Mouse (Mus musculus) heart, embryonic 14.5 days (tissue): ENCODE data around the gene Krtap12-1. TPM values are rescaled to one million over a fixed set of nuclear protein-coding genes. Genes with fewer than 3 reads are reported as not detected.
"Not testable (repeated sequence)": the region's sequence is repeated elsewhere in the genome, so short reads cannot be mapped to it uniquely, and the experiment has no call there.

Experiments
- ATAC-seq: fragments of 200-750 bp; cut with Nextera tagmentation; 2 replicates; pipeline ENCODE4 v1.8.0; 2017; ENCODE audit warnings: low read depth, moderate TSS enrichment; ENCODE audit not compliant: insufficient number of reproducible peaks, insufficient read depth, low FRiP score
- H3K27ac ChIP-seq, 2 experiments: fragments of 200-500 bp in 1 of 2; fragments of 300-500 bp in 1 of 2; sonication (generic) in 1 of 2; replicated peaks in 1 of 2; 2 replicates each; pipeline ENCODE4 v1.5.1; 2012 to 2014; ENCODE audit warnings: low read depth in 2 of 2, low read length in 2 of 2, control low read depth in 1 of 2, mild to moderate bottlenecking in 1 of 2, mixed read lengths in 1 of 2; ENCODE audit not compliant: control insufficient read depth in 1 of 2, insufficient read depth in 1 of 2
- H3K27me3 ChIP-seq: fragments of 300-500 bp; sonication (generic); 2 replicates; pipeline ENCODE4 v1.6.1; 2014; ENCODE audit warnings: mild to moderate bottlenecking, low read length, control low read depth; ENCODE audit not compliant: control insufficient read depth, insufficient read depth
- H3K36me3 ChIP-seq: fragments of 300-500 bp; sonication (generic); 2 replicates; pipeline ENCODE4 v1.6.1; 2014; ENCODE audit warnings: mild to moderate bottlenecking, control low read depth, low read length, mixed read lengths; ENCODE audit not compliant: control insufficient read depth, insufficient read depth
- H3K4me1 ChIP-seq, 2 experiments: fragments of 200-500 bp in 1 of 2; fragments of 300-500 bp in 1 of 2; sonication (generic) in 1 of 2; 2 replicates each; pipeline ENCODE4 v1.6.1; 2012 to 2014; ENCODE audit warnings: low read length in 2 of 2, control low read depth in 1 of 2, mixed read lengths in 1 of 2; ENCODE audit not compliant: control insufficient read depth in 2 of 2, insufficient read depth in 2 of 2
- H3K4me2 ChIP-seq: fragments of 300-500 bp; sonication (generic); 2 replicates; pipeline ENCODE4 v1.6.1; 2014; ENCODE audit warnings: mild to moderate bottlenecking, low read length
- H3K4me3 ChIP-seq, 2 experiments: fragments of 200-500 bp in 1 of 2; fragments of 300-500 bp in 1 of 2; sonication (generic) in 1 of 2; 2 replicates each; pipeline ENCODE4 v1.5.1; 2012 to 2014; ENCODE audit warnings: low read length in 2 of 2, mild to moderate bottlenecking in 2 of 2, control low read depth in 1 of 2, low read depth in 1 of 2, moderate library complexity in 1 of 2; ENCODE audit not compliant: control insufficient read depth in 1 of 2, insufficient read depth in 1 of 2
- H3K9ac ChIP-seq: fragments of 300-500 bp; sonication (generic); 2 replicates; pipeline ENCODE4 v1.6.1; 2014; ENCODE audit warnings: mild to moderate bottlenecking, low read length
- H3K9me3 ChIP-seq: fragments of 300-500 bp; sonication (generic); 2 replicates; pipeline ENCODE4 v1.6.1; 2016; ENCODE audit warnings: low read length, control low read depth; ENCODE audit not compliant: control insufficient read depth
- WGBS: fragments of 180-500 bp; shearing (Covaris S2); extraction: QIAGEN DNeasy Blood & Tissue Kit; methylation state at CpG from one replicate; pipeline ENCODE4 v1.1.7; 2014; 5-methylcytosine and 5-hydroxymethylcytosine counted together
- polyA plus RNA-seq: library from polyadenylated mRNA; unstranded; fragments of >200 nt; fragmentation: Nextera tagmentation; extraction: Ambion mirVana; gene quantifications from 2 replicates; pipeline ENCODE4 v1.2.1, GENCODE M21; 2014

The Krtap12-1 gene
- polyA plus RNA-seq = not detected in 2 replicates

DNA sequence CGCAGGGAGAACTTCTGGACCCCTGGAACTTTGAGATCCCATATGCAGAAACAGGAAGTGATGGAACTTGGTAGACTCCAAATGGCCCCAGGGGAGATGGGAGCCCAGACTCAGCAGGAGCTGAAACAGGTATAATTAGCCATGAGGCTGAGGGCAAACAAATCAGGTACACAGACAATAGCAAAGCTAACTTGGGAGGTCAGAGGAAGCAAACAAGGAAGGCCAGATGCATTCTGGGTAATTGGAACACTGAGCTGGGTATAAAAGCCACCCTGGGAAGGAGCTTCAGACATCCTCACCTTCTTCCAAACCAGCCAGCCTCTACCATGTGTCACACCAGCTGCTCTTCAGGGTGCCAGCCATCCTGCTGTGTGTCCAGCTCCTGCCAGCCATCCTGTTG lies at the start of gene Krtap12-1:
Krtap12-1 (plus strand) TSS at position 301 of the 400 bp plus-strand sequence.
- H3K27me3 ChIP-seq, H3K36me3 ChIP-seq, H3K4me3 ChIP-seq, H3K9ac ChIP-seq, H3K4me2 ChIP-seq, ATAC-seq, H3K4me1 ChIP-seq, H3K27ac ChIP-seq, H3K9me3 ChIP-seq: not testable (repeated sequence)
- 80% methylated on average over 1 of the region's 1 CpGs for WGBS

DNA sequence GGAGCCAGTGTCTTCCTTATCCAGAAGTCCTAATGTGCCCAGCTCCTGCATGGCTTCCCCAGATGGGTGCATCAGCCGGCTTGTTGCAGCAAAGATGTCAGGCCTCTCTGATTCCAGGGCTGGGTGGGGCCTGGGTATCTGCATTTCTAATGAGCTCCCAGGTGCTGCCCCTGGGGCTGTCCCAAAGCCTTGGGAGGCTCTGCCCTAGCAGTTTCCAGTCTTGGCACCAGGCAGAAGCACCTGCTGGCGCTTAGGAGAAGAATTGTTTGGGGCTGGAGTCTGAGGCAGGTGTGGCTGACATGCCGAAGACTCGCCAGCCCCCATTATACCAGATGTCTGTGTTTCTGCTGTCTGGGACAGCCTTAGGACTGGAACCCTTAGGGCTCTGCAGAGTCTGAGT lies 49.7 kb upstream of the Krtap12-1 start:
- Histone ChIP-seq H3K27ac (no peak overlapping the region), H3K4me1 (no peaks in the 10 kb centered on the region), H3K27me3 (peaks cover 3% of the 10 kb centered on the region), H3K4me2 (no peak overlapping the region), H3K9me3 (no peaks in the 10 kb centered on the region), H3K9ac (no peak overlapping the region), H3K4me3 (no peak overlapping the region), H3K36me3 (no peaks in the 10 kb centered on the region)
- 78% methylated on average over 4 of the region's 4 CpGs for WGBS
- ATAC-seq = no peak

DNA sequence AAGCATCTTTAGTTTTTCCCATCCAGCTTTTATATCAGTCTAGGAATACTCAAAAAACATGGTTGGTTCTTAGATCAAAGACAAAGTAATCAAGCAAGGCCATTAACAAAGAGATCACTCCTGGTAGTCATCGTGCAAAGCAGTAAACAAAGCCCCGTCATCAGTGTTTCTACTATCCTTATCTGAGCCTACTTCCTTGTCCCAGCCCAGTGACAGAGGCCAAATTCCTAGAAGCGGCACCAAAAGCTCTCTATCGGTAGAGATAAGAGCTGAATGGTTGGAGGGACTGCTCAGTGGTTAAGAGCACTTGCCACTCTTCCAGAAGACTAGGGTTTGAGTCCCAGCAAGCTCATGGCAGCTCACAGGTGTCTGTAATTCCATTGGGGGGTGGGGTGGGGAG lies 48.9 kb upstream of the Krtap12-1 start:
- WGBS = 9% methylated on average over 4 of the region's 4 CpGs
- Histone ChIP-seq H3K36me3 (no peaks in the 10 kb centered on the region), H3K4me3 (no peak overlapping the region), H3K9me3 (no peaks in the 10 kb centered on the region), H3K4me2 (no peak overlapping the region), H3K9ac (no peak overlapping the region), H3K4me1 (no peaks in the 10 kb centered on the region), H3K27ac (no peak overlapping the region), H3K27me3 (peaks cover 11% of the 10 kb centered on the region)
- ATAC-seq = no peak

GRCm38 (mm10) chr10:77673765-77674164 lies 46.6 kb upstream of the Krtap12-1 start:
- Histone ChIP-seq H3K4me1 (peaks cover 0 to 5% of the 10 kb centered on the region in 2 experiments; a peak in 2 of 4 replicates), H3K4me3 (no peak overlapping the region), H3K27ac (no peak overlapping the region), H3K9ac (no peak overlapping the region), H3K36me3 (no peaks in the 10 kb centered on the region), H3K4me2 (no peak overlapping the region), H3K9me3 (no peaks in the 10 kb centered on the region), H3K27me3 (peaks cover 33% of the 10 kb centered on the region)
- no peak for ATAC-seq
- 51% methylated on average over 13 of the region's 13 CpGs for WGBS

- H3K4me3 ChIP-seq = peak overlapping the region; percentile 24 to 28; a peak in 3 of 4 replicates
- H3K27me3 ChIP-seq = peaks cover 49% of the 10 kb centered on the region
- peak overlapping the region; percentile 61 for H3K4me2 ChIP-seq
- WGBS = under 1% methylated on average over 35 of the region's 35 CpGs
- peak overlapping the region; percentile 34; the same call in 1 of the 2 replicates for H3K9ac ChIP-seq
- H3K27ac ChIP-seq = no peak overlapping the region
- no peaks in the 10 kb centered on the region for H3K9me3 ChIP-seq
- no peak for ATAC-seq
- H3K36me3 ChIP-seq = no peaks in the 10 kb centered on the region
- H3K4me1 ChIP-seq = peaks cover 0 to 5% of the 10 kb centered on the region in 2 experiments; a peak in 2 of 4 replicates
These were observed 42.8 kb upstream of the Krtap12-1 start for GRCm38 (mm10) chr10:77677562-77677961.

DNA sequence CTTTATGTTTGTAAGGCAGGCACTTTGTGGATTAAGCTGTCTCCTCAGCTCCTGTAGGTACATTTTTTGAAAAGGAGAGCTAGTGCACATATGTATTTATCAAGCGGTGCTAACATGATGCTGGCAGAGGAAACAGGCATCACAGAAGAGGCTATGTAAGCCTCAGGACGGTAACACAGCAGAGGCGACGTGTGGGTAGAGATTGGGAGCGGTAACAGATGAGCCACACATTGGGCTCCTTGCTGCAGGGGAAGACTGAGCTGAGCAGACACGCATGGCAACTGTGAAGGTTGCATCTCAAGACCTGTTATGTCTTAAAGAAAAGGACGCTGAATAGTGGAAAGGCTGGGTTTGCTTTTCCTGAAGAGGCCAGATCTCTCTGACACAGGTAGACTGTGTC lies 37.4 kb upstream of the Krtap12-1 start:
- no peak for ATAC-seq
- H3K9me3 ChIP-seq = no peaks in the 10 kb centered on the region
- no peak overlapping the region for H3K4me2 ChIP-seq
- no peak overlapping the region for H3K4me3 ChIP-seq
- no peak overlapping the region for H3K9ac ChIP-seq
- H3K4me1 ChIP-seq = peaks cover 4 to 8% of the 10 kb centered on the region in 2 experiments; a peak in 2 of 4 replicates
- H3K27ac ChIP-seq = no peak overlapping the region
- WGBS = 57% methylated on average over 7 of the region's 7 CpGs
- no peaks in the 10 kb centered on the region for H3K36me3 ChIP-seq
- H3K27me3 ChIP-seq = peaks cover 71% of the 10 kb centered on the region

DNA sequence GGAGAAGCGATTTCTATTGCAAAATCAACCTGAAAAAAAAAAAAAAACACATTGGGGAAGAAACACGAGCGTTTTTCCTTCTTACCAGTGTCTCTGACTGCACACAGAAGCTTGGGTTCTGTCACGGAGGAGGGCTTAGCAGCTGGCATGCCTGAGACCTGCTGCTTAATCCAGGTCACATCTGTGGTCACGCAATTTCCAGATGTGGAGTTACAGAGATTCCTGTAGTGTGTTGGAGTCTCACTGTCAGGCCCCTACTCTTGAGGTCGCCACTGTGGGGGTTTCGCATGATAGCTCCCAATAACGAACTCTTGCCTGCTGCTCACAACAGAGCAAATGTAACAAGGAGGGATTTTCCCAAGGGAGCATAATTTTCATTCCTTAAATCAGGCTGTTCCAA lies 36.2 kb upstream of the Krtap12-1 start:
- no peak for ATAC-seq
- no peak overlapping the region for H3K9ac ChIP-seq
- H3K4me1 ChIP-seq = peaks cover 4 to 8% of the 10 kb centered on the region in 2 experiments; a peak in 2 of 4 replicates
- H3K9me3 ChIP-seq = no peaks in the 10 kb centered on the region
- no peak overlapping the region for H3K27ac ChIP-seq
- H3K4me2 ChIP-seq = no peak overlapping the region
- no peaks in the 10 kb centered on the region for H3K36me3 ChIP-seq
- H3K27me3 ChIP-seq = peaks cover 72% of the 10 kb centered on the region
- no peak overlapping the region for H3K4me3 ChIP-seq
- WGBS = 35% methylated on average over 8 of the region's 8 CpGs
